Mouse (Mus musculus) left cerebral cortex, postnatal 36 days (tissue): ENCODE results near the gene A030014E15Rik. TPM values are rescaled to one million over a fixed set of nuclear protein-coding genes. Genes with fewer than 3 reads are reported as not detected.

Source experiments
- DNase-seq, 2 experiments: peaks; one replicate each; pipeline ENCODE4 v3.0.0; 2021 to 2022; ENCODE audit warnings: low spot score in 2 of 2, mixed read lengths in 1 of 2
- intact Hi-C: fragments of 180-260 bp; cut with DNase I; formaldehyde crosslinking; loops from one replicate; pipeline ENCODE4 v1.15.1; 2025
- total RNA-seq, 2 experiments: library from RNA; stranded (reverse); gene quantifications; 2 replicates each; pipeline ENCODE4 v1.2.3; 2021

A030014E15Rik gene
- total RNA-seq, 2 experiments from 2014 or later, result not detected

- intact Hi-C loops, result no loop called here
- DNase-seq, result no peak
These were observed 49.2 kb downstream of the A030014E15Rik start for GRCm38 (mm10) chr1:82973901-82974300.

GRCm38 (mm10) chr1:82974342-82974741 lies 49.6 kb downstream of the A030014E15Rik start:
- intact Hi-C loops, result no loop called here
- no peak for DNase-seq

Other genes starting within 250 kb of the A030014E15Rik start
- 100 to 1,000 TPM; 259 to 282 TPM for gene Mff, start 200.0 kb upstream of the A030014E15Rik start, total RNA-seq
- not detected for gene Tm4sf20, start 156.5 kb upstream of the A030014E15Rik start, total RNA-seq
- not detected for gene Gm47791, start 153.7 kb upstream of the A030014E15Rik start, total RNA-seq
- gene Agfg1, start 85.4 kb upstream of the A030014E15Rik start, total RNA-seq, result 10 to 100 TPM; 75.9 to 81.3 TPM
- under 1 TPM; 0.42 to 0.52 TPM for gene A030005L19Rik, start 11.6 kb upstream of the A030014E15Rik start, total RNA-seq
- not detected for gene Gm6217, start 6.5 kb downstream of the A030014E15Rik start, total RNA-seq
- gene A030003K21Rik, start 18.5 kb downstream of the A030014E15Rik start, total RNA-seq, result not detected
- not detected for gene Gm7544, start 31.1 kb downstream of the A030014E15Rik start, total RNA-seq
- not detected for gene Gm47955, start 35.4 kb downstream of the A030014E15Rik start, total RNA-seq
- not detected for gene Gm47959, start 75.6 kb downstream of the A030014E15Rik start, total RNA-seq
- gene Slc19a3, start 113.5 kb downstream of the A030014E15Rik start, total RNA-seq, result 1 to 10 TPM; 2.2 to 2.8 TPM
- not detected for gene Krtap28-10, start 117.6 kb downstream of the A030014E15Rik start, total RNA-seq
- not detected for gene Gm47969, start 120.0 kb downstream of the A030014E15Rik start, total RNA-seq
- gene A030005K14Rik, start 134.5 kb downstream of the A030014E15Rik start, total RNA-seq, result not detected
- not detected for gene Krtap28-13, start 136.0 kb downstream of the A030014E15Rik start, total RNA-seq
- not detected for gene Ccl20, start 191.8 kb downstream of the A030014E15Rik start, total RNA-seq
- under 1 TPM in 1 of 2 experiments, not detected in 1; 0.20 TPM for gene Daw1, start 234.8 kb downstream of the A030014E15Rik start, total RNA-seq